Mouse (Mus musculus) left cerebral cortex, postnatal 25 days (tissue): ENCODE measurements around the gene Cyp27a1. TPM values are rescaled to one million over a fixed set of nuclear protein-coding genes. Genes with fewer than 3 reads are reported as not detected.

Source experiments
- DNase-seq, 2 experiments: peaks; one replicate each; pipeline ENCODE4 v3.0.0; 2022; ENCODE audit warnings: low spot score in 2 of 2, mixed read lengths in 1 of 2
- intact Hi-C: fragments of 180-260 bp; cut with DNase I; formaldehyde crosslinking; loops from one replicate; pipeline ENCODE4 v1.15.1; 2025
- total RNA-seq, 2 experiments: library from RNA; stranded (reverse); gene quantifications; 2 replicates each; pipeline ENCODE4 v1.2.3; 2021

Cyp27a1 gene
- total RNA-seq = 1 to 10 TPM; 2.6 to 2.9 TPM

DNA sequence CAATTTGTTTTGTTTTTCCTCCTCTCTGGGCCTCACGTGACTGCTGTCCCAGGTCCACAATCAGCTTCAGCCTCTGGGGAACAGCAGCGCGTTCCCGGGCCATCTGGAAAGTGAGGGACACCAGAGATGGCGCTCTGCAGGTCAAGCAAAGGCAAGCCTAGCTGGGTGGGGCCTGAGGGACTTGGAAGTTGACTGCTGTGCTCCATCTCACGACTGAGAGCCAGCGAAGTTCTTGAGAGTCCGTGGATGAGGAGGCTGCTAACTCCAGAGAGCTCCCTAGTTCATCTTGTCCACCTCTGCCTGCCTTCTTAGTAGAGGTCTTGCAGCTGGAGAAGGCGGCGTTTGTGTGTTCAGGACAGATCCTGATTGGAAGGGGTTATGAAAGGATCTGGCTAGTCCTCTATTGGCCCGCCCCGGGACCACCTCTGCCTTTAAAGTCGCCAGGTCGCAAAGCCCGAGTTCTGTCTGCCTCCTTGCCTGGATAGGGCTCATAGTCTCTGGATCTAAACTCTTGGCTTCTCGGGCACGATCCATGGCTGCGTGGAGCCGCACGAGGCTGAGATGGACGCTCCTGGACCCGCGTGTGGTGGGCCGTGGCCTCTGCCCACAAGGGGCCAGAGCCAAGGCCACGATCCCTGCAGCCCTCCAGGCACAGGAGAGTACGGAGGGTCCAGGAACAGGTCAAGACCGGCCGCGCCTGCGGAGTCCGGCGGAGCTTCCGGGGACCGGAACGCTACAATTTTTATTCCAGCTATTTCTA, at the start of gene Cyp27a1:
Gene Cyp27a1 (plus strand): TSS at position 476 of the 760 bp plus-strand sequence.
- intact Hi-C loops = no loop called here
- DNase-seq = peak; percentile 9 to 13

DNA sequence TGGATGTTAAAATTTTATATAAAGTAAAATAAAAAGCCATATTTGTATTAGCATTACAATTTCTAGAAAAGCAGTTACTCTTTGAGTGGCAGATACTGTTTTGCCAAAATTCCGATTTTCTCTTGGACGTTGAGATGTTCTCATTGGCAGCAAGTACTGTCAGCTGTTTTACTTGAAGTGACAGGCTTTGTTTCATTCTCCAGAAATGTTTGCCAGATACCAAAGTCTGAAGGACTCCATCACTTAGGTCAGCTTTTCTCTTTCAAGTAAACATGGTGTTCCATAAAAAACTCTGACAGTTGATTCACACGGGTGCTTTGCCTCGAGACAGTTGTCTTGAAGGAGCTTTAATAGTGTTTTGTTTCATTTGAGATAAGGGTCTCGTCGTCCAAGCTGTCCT, 48.2 kb upstream of the Cyp27a1 start:
- no peak for DNase-seq
- intact Hi-C loops = loop anchor here (10.0 kb wide), 1 partner anchor 60 kb away; the partner anchor contains the start of genes Rnf25 and Stk36

GRCm38 (mm10) chr1:74668371-74668770, 45.0 kb upstream of the Cyp27a1 start:
- no peak for DNase-seq
- intact Hi-C loops = loop anchor here (10.0 kb wide), 1 partner anchor 64 kb away; the partner anchor contains the start of genes Rnf25 and Stk36

GRCm38 (mm10) chr1:74672731-74673130, 40.6 kb upstream of the Cyp27a1 start:
- intact Hi-C loops = no loop called here
- no peak for DNase-seq

DNA sequence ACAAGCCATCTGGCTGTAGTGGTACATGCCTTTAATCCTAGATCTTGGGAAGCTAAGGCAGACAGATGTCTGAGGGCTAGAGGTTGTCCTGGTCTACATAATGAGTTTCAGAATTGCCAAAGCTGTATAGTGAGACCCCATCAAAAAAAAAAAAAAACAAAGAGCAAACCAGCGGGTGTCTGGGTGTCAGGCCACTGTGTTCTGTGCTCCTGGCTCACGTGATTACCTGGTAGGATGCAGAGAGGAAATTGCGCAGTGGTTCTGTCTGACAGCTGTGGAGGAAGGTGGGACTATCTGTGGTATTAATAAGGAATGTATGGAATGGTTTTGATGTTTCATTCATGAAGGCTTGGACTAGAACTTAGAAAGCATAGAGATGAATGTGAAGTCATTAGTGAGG, 36.5 kb upstream of the Cyp27a1 start:
- no peak for DNase-seq
- intact Hi-C loops = no loop called here

DNA sequence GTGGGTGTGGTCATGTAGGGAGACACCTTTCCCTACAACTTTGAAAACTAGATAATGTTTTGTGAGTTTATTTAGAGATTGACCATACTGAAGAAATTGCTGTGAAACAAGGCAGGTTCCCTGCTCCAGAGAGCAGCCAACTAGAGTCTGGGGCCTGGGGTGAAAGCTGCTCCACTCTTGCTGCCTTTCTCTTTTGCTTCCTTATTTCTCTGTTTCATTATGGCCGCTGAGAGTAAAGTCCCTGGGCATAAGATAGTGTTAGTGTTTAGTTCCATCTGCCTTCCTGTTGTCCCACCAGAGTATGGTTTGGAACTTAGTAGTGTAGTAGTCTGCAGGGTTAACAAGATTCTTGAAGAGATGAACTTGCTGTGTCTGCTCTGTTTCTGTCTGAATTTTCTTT, 35.5 kb upstream of the Cyp27a1 start:
- DNase-seq = no peak
- intact Hi-C loops = no loop called here

DNA sequence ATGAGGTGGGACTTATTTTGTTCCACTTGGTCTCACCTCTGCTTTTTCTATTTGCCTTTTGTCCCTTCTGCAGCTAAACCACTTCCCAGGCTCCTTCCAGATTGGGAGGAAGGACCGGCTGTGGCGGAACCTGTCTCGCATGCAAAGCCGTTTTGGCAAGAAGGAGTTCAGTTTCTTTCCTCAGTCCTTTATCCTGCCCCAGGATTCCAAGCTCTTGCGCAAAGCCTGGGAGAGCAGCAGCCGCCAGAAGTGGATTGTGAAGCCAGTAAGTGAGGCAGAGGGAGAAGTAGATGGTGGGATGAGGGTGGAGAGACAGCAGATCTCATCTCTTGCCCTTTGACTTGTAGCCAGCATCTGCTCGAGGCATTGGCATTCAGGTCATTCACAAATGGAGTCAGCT, 26.2 kb upstream of the Cyp27a1 start:
- intact Hi-C loops = no loop called here
- DNase-seq = no peak

GRCm38 (mm10) chr1:74693891-74694583, 19.3 kb upstream of the Cyp27a1 start:
- no peak for DNase-seq
- intact Hi-C loops = no loop called here

DNA sequence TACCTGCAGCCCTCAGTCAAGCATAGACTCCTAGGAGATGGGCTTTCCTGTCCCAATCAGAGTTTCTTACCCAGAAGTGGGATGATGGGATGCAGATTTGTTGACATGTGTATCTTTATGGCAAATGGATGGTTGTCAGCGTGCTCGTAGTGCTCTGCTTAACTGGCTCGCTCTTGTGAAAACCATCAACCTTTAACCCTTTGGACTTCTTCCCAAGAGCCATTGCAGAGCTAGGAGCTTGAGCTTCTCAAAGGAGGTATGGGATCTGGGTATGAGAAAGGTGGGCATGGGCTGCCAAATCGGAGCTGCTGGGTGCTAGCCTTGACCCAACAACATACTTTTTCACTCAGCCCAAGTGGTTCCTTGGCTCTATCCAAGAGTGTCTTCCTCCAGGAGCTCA, 17.5 kb upstream of the Cyp27a1 start:
- intact Hi-C loops = no loop called here
- no peak for DNase-seq

DNA sequence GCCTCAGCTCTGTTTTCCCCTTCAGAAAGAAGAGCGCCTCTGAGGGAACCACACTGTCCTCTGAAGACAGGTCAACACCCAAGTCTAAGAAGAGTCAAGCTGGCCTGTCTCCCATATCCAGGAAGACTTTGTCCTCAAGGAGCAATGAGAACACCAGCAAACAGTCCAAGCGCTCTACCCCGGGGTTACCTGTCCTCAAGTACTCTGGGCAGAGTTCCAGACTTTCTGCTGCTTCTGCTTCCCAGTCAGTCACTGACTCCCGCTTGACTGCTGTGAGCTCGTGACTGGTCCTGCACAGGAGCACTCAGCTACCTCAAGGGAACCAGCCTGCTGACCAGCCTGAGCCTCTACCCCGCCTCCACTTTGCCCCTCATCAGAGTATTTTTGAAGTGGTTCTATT, 16.0 kb upstream of the Cyp27a1 start:
- intact Hi-C loops = no loop called here
- no peak for DNase-seq

GRCm38 (mm10) chr1:74698353-74698752, 15.0 kb upstream of the Cyp27a1 start:
- DNase-seq = no peak
- intact Hi-C loops = no loop called here

DNA sequence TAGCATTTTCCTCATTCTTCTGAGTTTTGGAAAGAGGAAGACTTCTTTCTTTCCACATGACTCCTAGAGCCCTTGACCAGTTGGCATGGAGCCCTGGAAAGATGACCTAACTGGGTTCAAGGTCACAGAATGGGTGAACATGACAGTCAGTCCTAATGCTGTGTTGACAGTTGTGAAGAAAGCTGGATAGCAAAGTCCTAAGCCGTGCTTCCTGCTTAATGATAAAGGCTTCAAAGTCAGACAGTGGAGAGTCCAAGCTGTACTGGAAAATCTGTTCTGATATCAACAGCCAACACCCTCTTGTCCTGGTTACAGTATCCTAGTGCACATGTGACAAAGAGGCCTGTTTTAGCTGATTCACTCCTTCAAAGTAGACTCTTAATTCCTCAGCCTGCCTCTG, 14.6 kb upstream of the Cyp27a1 start:
- intact Hi-C loops = no loop called here
- no peak for DNase-seq

DNA sequence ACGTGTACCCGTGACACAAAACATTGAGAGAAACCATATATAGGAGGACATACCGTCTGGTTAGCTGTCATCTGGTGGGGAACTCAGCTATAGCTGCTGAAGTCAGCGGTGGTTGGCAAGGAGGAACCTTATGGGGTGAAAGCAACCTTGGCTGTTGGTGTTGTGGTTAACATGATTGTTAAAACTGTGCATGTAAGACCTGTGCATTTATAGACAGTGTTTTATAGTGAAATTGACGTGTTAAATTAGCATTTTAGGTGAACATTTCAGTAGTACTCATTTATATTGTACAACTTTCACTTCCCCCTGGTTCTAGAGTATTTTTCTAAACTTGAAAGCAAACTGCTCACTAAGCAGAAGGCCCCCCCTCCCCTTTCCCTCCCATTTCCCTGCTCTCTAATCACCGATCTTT, 11.2 kb upstream of the Cyp27a1 start:
- intact Hi-C loops = no loop called here
- DNase-seq = no peak

DNA sequence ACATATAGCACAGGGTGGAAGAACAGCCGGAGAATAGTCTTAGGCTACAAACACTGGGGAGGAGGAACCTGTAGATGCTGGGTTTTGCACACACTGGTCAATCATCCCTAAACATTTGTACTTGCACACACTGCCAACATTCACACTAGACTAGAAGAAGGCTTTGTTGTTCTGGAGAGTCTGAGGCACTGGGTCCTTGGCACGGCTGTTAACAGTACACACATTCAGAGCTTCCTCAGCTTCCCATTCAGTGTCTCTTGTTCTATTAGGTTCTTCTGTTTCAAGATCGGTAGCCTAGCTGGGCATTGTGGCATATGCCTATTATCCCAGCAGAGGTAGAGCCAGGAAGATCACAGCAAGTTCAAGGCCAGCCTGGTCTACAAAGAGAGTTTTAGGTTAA, 9.2 kb upstream of the Cyp27a1 start:
- intact Hi-C loops = no loop called here
- DNase-seq = peak in 1 of 2 experiments; percentile 19

- intact Hi-C loops = no loop called here
- DNase-seq = no peak
Measured at GRCm38 (mm10) chr1:74705016-74705415, 8.4 kb upstream of the Cyp27a1 start.

DNA sequence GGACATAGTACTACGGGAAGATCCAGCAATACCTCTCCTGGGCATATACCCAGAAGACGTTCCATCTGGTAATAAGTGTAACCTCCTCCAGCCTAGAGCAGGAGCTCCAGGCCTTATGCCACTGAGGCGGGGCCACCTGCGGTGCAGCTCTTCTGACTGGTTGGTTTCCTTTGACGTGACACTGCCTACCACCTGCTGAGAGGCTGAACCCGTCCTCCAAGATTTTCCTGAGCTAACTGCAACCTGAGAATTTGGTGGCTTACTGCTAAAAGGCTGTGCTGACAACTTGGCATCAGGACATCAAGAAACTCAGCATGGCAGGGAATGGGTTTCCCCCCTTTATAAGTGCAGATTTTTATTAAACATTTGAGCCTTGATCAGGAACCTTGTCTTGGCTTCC, 3.8 kb upstream of the Cyp27a1 start:
- intact Hi-C loops = no loop called here
- no peak for DNase-seq

DNA sequence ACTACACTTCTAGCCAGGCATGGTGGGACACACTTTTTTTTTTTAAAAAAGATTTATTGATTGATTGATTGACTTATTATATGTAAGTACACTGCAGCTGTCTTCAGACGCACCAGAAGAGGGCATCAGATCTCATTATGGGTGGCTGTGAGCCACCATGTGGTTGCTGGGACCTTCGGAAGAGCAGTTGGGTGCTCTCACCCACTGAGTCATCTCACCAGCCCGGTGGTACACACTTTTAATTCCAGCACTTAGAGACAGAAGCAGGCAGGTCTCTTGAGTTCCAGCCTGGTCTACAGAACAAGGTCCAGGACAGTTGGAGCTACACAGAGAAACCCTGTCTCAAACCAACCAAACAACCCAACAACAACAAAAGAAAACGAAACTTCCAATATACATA, 1.3 kb upstream of the Cyp27a1 start:
- intact Hi-C loops = no loop called here
- DNase-seq = no peak

DNA sequence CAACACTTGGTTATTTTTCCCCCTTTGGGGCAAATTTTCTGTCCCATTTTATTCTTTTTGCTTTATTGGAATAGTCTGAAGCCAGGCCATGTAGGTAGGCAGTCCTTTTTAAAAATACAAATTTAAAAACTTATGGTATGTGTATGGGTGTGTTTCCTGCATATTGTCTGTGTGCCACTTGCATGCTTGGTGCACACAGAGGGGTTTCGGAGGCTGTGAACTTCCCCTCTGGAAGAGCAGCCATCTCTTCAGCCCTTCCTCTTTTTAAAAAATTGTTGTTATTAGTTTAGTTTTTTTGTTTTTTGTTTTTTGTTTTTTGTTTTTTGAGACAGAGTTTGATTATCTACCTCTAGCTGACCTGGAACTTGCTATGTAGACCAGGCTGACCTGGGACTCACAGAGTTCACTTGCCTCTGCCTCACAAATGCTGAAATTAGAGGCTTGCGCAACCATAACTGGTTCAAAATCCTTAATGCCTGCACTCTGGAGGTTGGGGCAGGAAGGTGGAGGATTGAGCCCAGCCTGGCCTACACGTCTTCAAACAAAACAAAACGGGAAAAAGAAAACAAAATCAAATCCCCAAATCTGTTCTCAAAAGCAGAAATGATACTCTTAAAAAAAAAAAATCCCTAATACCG, 794 bp upstream of the Cyp27a1 start:
- no peak for DNase-seq
- intact Hi-C loops = no loop called here

GRCm38 (mm10) chr1:74713859-74714730, 721 bp downstream of the Cyp27a1 start:
- DNase-seq = no peak
- intact Hi-C loops = no loop called here

- intact Hi-C loops = no loop called here
- no peak for DNase-seq
Measured at GRCm38 (mm10) chr1:74714967-74715366, 1.6 kb downstream of the Cyp27a1 start.
